Comparison of ENCODE assay signal across 12 mouse cellular contexts in genomic region chr13:41334641-41335000, GRCm38 (mm10).
DNase-seq lines count a peak whose midpoint lies in the region; ATAC-seq lines count a peak whose summit lies in the region.
"Had no signal": no experiment of that assay in that cellular context is flagged by ENCODE, and none has a peak within 500 bp of the region (broad histone marks: within the 10 kb centered on the region; RNA-seq: fewer than 3 reads in every experiment).

No protein-coding gene starts in this region.

- peak; percentile 54 for DNase-seq in kidney, adult 11 months
- peak; percentile 79 for DNase-seq in heart, adult 8-10 months (ENCODE audit: low spot score)
- peak; percentile 59 to 61 for DNase-seq in heart, postnatal 14 days
- DNase-seq in right cerebral cortex, adult 2 months (ENCODE audit: low spot score in 2 of 2), result no peak
- DNase-seq in layer of hippocampus, adult 9-11 months, result no peak
- DNase-seq in frontal cortex, postnatal 25 days (ENCODE audit: low spot score in 2 of 2), result no peak
- DNase-seq: cerebellum, postnatal 25 days; liver had no signal

- H3K27ac ChIP-seq in kidney, embryonic 14.5 days (ENCODE audit: low read depth, low read length), result no peak overlapping the region
- H3K27ac ChIP-seq in lung, embryonic 15.5 days, result peak overlapping the region; percentile 29
- H3K27ac ChIP-seq: embryonic facial prominence, embryonic 13.5 days had no signal

- WGBS in kidney, embryonic 14.5 days, result 83% methylated on average over 5 of the region's 5 CpGs
- WGBS in lung, embryonic 15.5 days, result 45% methylated on average over 5 of the region's 5 CpGs

- no peak overlapping the region for H3K4me2 ChIP-seq in kidney, embryonic 14.5 days (replicated peaks; ENCODE audit: low read depth, low read length)
- no peak overlapping the region for H3K4me2 ChIP-seq in lung, embryonic 15.5 days
- H3K4me2 ChIP-seq: embryonic facial prominence, embryonic 13.5 days had no signal

- H3K9ac ChIP-seq in kidney, embryonic 14.5 days (ENCODE audit: low read depth, low read length), result no peak overlapping the region
- no peak overlapping the region for H3K9ac ChIP-seq in lung, embryonic 15.5 days

- no peaks in the 10 kb centered on the region for H3K9me3 ChIP-seq in kidney, embryonic 14.5 days (ENCODE audit: control insufficient read depth, low read length)
- H3K9me3 ChIP-seq in lung, embryonic 15.5 days, result no peaks in the 10 kb centered on the region
- H3K9me3 ChIP-seq: embryonic facial prominence, embryonic 13.5 days had no signal

- no peak overlapping the region for H3K4me3 ChIP-seq in kidney, embryonic 14.5 days (ENCODE audit: low read length)
- no peak overlapping the region for H3K4me3 ChIP-seq in lung, embryonic 15.5 days
- H3K4me3 ChIP-seq: embryonic facial prominence, embryonic 13.5 days had no signal

- intact Hi-C loops in heart, postnatal 14 days (cut with DNase I), result no loop called here

- peaks cover 19% of the 10 kb centered on the region for H3K4me1 ChIP-seq in kidney, embryonic 14.5 days (ENCODE audit: control insufficient read depth, insufficient read depth, low read length)
- H3K4me1 ChIP-seq in lung, embryonic 15.5 days, result peaks cover 72% of the 10 kb centered on the region

- no peak for ATAC-seq in kidney, embryonic 14.5 days (ENCODE audit: low FRiP score, low TSS enrichment)
- ATAC-seq in lung, embryonic 15.5 days (ENCODE audit: borderline replicate concordance, extremely low read depth, low FRiP score, low TSS enrichment), result no peak

- peaks cover 10% of the 10 kb centered on the region; the same call in 1 of the 2 replicates for H3K36me3 ChIP-seq in kidney, embryonic 14.5 days (ENCODE audit: control insufficient read depth, insufficient read depth, low read length)
- H3K36me3 ChIP-seq in lung, embryonic 15.5 days, result peaks cover 38% of the 10 kb centered on the region

- H3K27me3 ChIP-seq in kidney, embryonic 14.5 days (ENCODE audit: control insufficient read depth, insufficient read depth, low read length), result no peaks in the 10 kb centered on the region
- H3K27me3 ChIP-seq in lung, embryonic 15.5 days, result no peaks in the 10 kb centered on the region
- H3K27me3 ChIP-seq: CH12.LX; embryonic facial prominence, embryonic 13.5 days had no signal

Comparison
In these comparisons a context has a peak if more than half of its experiments do, and no peak if none do; other contexts are left out.
1. DNase-seq: peak in kidney, adult 11 months (single experiment), heart, adult 8-10 months (single experiment) and heart, postnatal 14 days (2 of 2); none in right cerebral cortex, adult 2 months (0 of 2), layer of hippocampus, adult 9-11 months (single experiment) and frontal cortex, postnatal 25 days (0 of 2).